Mouse (Mus musculus) hindbrain, postnatal 0 days (tissue): ENCODE data around the gene Lancl2. TPM values are rescaled to one million over a fixed set of nuclear protein-coding genes. Genes with fewer than 3 reads are reported as not detected.

Experiments used
- ATAC-seq: fragments of 200-750 bp; cut with Nextera tagmentation; 2 replicates; pipeline ENCODE4 v1.8.0; 2017; ENCODE audit warnings: mild to moderate bottlenecking, moderate TSS enrichment, moderate library complexity
- DNase-seq: peaks from one replicate; pipeline ENCODE4 v3.0.0-alpha.2; 2015; ENCODE audit warnings: low spot score
- H3K27ac ChIP-seq: fragments of 300-500 bp; sonication (generic); 2 replicates; pipeline ENCODE4 v1.5.1; 2014; ENCODE audit warnings: mild to moderate bottlenecking
- H3K27me3 ChIP-seq: fragments of 300-500 bp; sonication (generic); 2 replicates; pipeline ENCODE4 v1.6.1; 2014; ENCODE audit warnings: low read length, mixed read lengths; ENCODE audit not compliant: insufficient read depth
- H3K36me3 ChIP-seq: fragments of 300-500 bp; sonication (generic); 2 replicates; pipeline ENCODE4 v1.6.1; 2014; ENCODE audit warnings: low read length, mixed read lengths; ENCODE audit not compliant: insufficient read depth
- H3K4me1 ChIP-seq: fragments of 300-500 bp; sonication (generic); 2 replicates; pipeline ENCODE4 v1.6.1; 2014; ENCODE audit warnings: antibody characterized with exemption, low read length, mixed read lengths; ENCODE audit not compliant: insufficient read depth
- H3K4me2 ChIP-seq: fragments of 300-500 bp; sonication (generic); 2 replicates; pipeline ENCODE4 v1.6.1; 2014; ENCODE audit warnings: low read depth, mild to moderate bottlenecking, low read length, moderate library complexity, mixed read lengths
- H3K4me3 ChIP-seq: fragments of 300-500 bp; sonication (generic); 2 replicates; pipeline ENCODE4 v1.5.1; 2014; ENCODE audit warnings: low read length
- H3K9ac ChIP-seq: fragments of 300-500 bp; sonication (generic); replicated peaks from 2 replicates; pipeline ENCODE4 v1.6.1; 2014; ENCODE audit warnings: mild to moderate bottlenecking, low read length, moderate library complexity, mixed read lengths
- H3K9me3 ChIP-seq: fragments of 300-500 bp; sonication (generic); 2 replicates; pipeline ENCODE4 v1.6.1; 2016; ENCODE audit warnings: low read length, mixed read lengths
- CTCF ChIP-seq: IDR thresholded peaks from 2 replicates; pipeline ENCODE4 v1.5.1; 2016; ENCODE audit warnings: antibody characterized with exemption, control low read depth, low read depth
- WGBS: fragments of 180-500 bp; shearing (Covaris S2); extraction: QIAGEN DNeasy Blood & Tissue Kit; methylation state at CpG from one replicate; pipeline ENCODE4 v1.1.7; 2014; 5-methylcytosine and 5-hydroxymethylcytosine counted together
- polyA plus RNA-seq: library from polyadenylated mRNA; unstranded; fragments of >200 nt; fragmentation: Nextera tagmentation; extraction: Ambion mirVana; gene quantifications from 2 replicates; pipeline ENCODE4 v1.2.1, GENCODE M21; 2015
- total RNA-seq: library from RNA; depleted of rRNA; stranded (reverse); fragments of >200 nt; gene quantifications from 2 replicates; pipeline ENCODE4 v1.2.3, GENCODE M21; 2014; rRNA removed

Lancl2 gene
- total and polyA plus RNA-seq, 2 experiments from 2014 or later: 76.8 to 88.6 TPM

GRCm38 (mm10) chr6:57782658-57783057 is 80.3 kb downstream of the Lancl2 start:
- H3K4me2 ChIP-seq: no peak overlapping the region
- no peaks in the 10 kb centered on the region for H3K36me3 ChIP-seq
- no peak for TF ChIP-seq CTCF
- 96% methylated on average over 1 of the region's 1 CpGs for WGBS
- H3K27me3 ChIP-seq: no peaks in the 10 kb centered on the region
- ATAC-seq: no peak
- no peak for DNase-seq
- H3K9ac ChIP-seq: no peak overlapping the region
- H3K4me3 ChIP-seq: no peak overlapping the region
- no peaks in the 10 kb centered on the region for H3K4me1 ChIP-seq
- no peaks in the 10 kb centered on the region for H3K9me3 ChIP-seq
- no peak overlapping the region for H3K27ac ChIP-seq

DNA sequence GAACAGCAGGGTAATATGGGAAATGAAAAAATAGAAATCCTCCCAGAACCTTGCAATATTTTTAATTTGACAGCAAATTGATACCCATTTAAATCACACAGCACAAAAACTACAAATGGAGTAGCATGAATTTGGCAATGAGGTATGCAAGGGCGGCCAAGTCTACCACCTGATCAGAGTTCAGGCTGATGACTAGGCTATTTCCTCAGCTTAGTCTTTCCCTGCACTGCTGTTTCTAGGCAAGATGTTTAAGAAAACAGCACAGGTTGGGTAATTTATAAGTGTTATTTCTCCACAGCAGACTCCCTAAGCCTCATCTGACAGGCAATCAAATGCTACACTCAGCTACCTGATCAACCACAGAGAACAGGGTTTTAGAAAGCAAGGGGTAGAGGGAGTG is 81.9 kb downstream of the Lancl2 start:
- H3K9ac ChIP-seq: no peak overlapping the region
- H3K4me1 ChIP-seq: no peaks in the 10 kb centered on the region
- ATAC-seq: no peak
- DNase-seq: no peak
- no peak overlapping the region for H3K27ac ChIP-seq
- no peaks in the 10 kb centered on the region for H3K9me3 ChIP-seq
- TF ChIP-seq CTCF: no peak
- H3K4me2 ChIP-seq: no peak overlapping the region
- H3K27me3 ChIP-seq: no peaks in the 10 kb centered on the region
- H3K36me3 ChIP-seq: no peaks in the 10 kb centered on the region
- 89% methylated on average over 1 of the region's 1 CpGs for WGBS
- no peak overlapping the region for H3K4me3 ChIP-seq

GRCm38 (mm10) chr6:57787376-57787775 is 85.0 kb downstream of the Lancl2 start:
- no peak for TF ChIP-seq CTCF
- DNase-seq: no peak
- H3K27me3 ChIP-seq: no peaks in the 10 kb centered on the region
- H3K4me1 ChIP-seq: no peaks in the 10 kb centered on the region
- H3K4me3 ChIP-seq: no peak overlapping the region
- no peak overlapping the region for H3K27ac ChIP-seq
- H3K9ac ChIP-seq: no peak overlapping the region
- no peaks in the 10 kb centered on the region for H3K9me3 ChIP-seq
- ATAC-seq: no peak
- H3K36me3 ChIP-seq: no peaks in the 10 kb centered on the region
- 94% methylated on average over 6 of the region's 6 CpGs for WGBS
- no peak overlapping the region for H3K4me2 ChIP-seq

Other genes with a start within 250 kb of the Lancl2 start
- 11.3 and 12.4 TPM in 2 replicates for gene Ppm1k, start 167.1 kb upstream of the Lancl2 start, total RNA-seq
- gene Ppm1k, start 167.1 kb upstream of the Lancl2 start, polyA plus RNA-seq: 8.2 and 9.4 TPM in 2 replicates
- 0.84 and 3.5 TPM in 2 replicates for gene Herc6, start 121.5 kb upstream of the Lancl2 start, total RNA-seq
- 1.4 and 1.7 TPM in 2 replicates for gene Herc6, start 121.5 kb upstream of the Lancl2 start, polyA plus RNA-seq
- 14.7 and 16.8 TPM in 2 replicates for gene Pyurf, start 10.5 kb upstream of the Lancl2 start, total RNA-seq
- gene Pyurf, start 10.5 kb upstream of the Lancl2 start, polyA plus RNA-seq: 15.0 and 16.1 TPM in 2 replicates
- gene Vopp1, start 122.6 kb downstream of the Lancl2 start, total RNA-seq: 285 and 293 TPM in 2 replicates
- 137 and 151 TPM in 2 replicates for gene Vopp1, start 122.6 kb downstream of the Lancl2 start, polyA plus RNA-seq
- gene Vmn1r21, start 147.8 kb downstream of the Lancl2 start, total RNA-seq: not detected in 2 replicates
- gene Vmn1r21, start 147.8 kb downstream of the Lancl2 start, polyA plus RNA-seq: 0.09 TPM in 1 of 2 replicates, not detected in the other
- gene Vmn1r22, start 205.5 kb downstream of the Lancl2 start, total RNA-seq: not detected in 2 replicates
- not detected in 2 replicates for gene Vmn1r22, start 205.5 kb downstream of the Lancl2 start, polyA plus RNA-seq
- gene Vmn1r23, start 224.3 kb downstream of the Lancl2 start, total RNA-seq: not detected in 2 replicates
- gene Vmn1r23, start 224.3 kb downstream of the Lancl2 start, polyA plus RNA-seq: not detected in 2 replicates